Mouse (Mus musculus) small intestine, adult 2 months (tissue): ENCODE results near the gene Plekho1.

Experiments
- CTCF ChIP-seq: fragments of 200-500 bp; IDR thresholded peaks from 2 replicates; pipeline ENCODE4 v1.5.1; 2012; ENCODE audit warnings: low read depth, mild to moderate bottlenecking, control low read depth, inconsistent platforms, low read length, moderate library complexity, mixed read lengths; ENCODE audit not compliant: insufficient replicate concordance, insufficient read length; ENCODE audit errors: extremely low read depth
- POLR2A ChIP-seq: fragments of 200-500 bp; IDR thresholded peaks from 2 replicates; pipeline ENCODE4 v1.6.1; 2012; ENCODE audit warnings: low read depth, mild to moderate bottlenecking, control low read depth, inconsistent platforms, low read length, moderate library complexity

GRCm38 (mm10) chr3:95978265-95978664 is 17.5 kb downstream of the Plekho1 start:
- no peak for TF ChIP-seq POLR2A
- TF ChIP-seq CTCF: no peak
